Mouse (Mus musculus) hematopoietic stem cell, adult 5-6 weeks (primary cell): Measurements from ENCODE around the gene Eif5b. TPM values are rescaled to one million over a fixed set of nuclear protein-coding genes. Genes with fewer than 3 reads are reported as not detected.
A peak's percentile ranks its signal among the peaks of the same experiment; 100 is the strongest.

Source experiments
- ATAC-seq, 2 experiments: fragments of 125-278 bp in 1 of 2; replicated peaks in 1 of 2; 2 replicates each; pipeline ENCODE4 v1.8.0; 2016 to 2017; ENCODE audit warnings: inconsistent platforms in 2 of 2, mild to moderate bottlenecking in 2 of 2, moderate number of reproducible peaks in 2 of 2, low read depth in 1 of 2, moderate TSS enrichment in 1 of 2; ENCODE audit not compliant: low FRiP score in 2 of 2, poor library complexity in 2 of 2, severe bottlenecking in 2 of 2, insufficient read depth in 1 of 2, low TSS enrichment in 1 of 2
- total RNA-seq: library from RNA; stranded (forward); fragments of 172-1452, 232-1000 nt; gene quantifications from 2 replicates; pipeline ENCODE4 v1.2.3, GENCODE M21; 2017

Gene Eif5b
- total RNA-seq, 1 experiment from 2014 or later = 36.4 TPM

DNA sequence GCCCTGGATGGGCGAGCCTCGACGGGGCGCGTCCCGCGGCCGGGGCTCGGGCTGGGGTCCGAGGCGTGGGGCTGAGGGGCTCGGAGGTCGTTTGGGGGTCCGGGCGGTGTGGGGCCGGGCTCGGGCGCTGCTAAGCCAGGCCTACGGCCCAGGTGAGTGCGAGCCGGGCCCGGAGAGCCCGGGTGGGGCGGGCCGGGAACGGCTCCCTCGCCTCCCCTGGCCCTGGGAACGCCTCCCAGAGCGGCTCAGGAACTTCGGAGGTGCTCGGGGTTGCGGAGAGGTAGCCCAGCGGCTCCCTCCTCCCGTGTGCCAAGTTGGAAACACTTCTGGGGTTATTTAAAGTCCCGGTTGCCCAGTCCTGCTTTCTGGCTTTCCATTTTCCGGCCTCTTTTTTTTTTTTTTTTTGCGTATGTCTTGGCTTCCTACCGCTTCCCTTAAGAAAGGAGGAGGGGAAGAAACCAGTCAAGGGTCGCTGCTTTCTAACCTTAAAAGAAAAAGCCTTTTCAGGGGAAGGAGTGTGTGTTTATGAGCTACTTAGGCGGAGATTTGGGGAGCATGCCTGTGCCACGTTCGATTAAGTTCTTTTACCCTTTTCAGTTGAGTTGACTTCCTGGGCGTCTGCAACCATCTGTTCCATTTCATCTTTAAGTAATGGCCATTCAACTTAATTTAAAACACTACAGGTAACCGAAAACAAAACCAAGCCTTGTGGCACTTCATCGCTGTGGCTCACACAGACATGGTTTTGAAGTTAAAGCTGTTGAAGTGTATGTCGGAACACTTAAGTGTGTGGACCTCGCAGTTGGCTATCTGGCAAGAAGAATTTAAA is 775 bp downstream of the Eif5b start:
- ATAC-seq = no peak

DNA sequence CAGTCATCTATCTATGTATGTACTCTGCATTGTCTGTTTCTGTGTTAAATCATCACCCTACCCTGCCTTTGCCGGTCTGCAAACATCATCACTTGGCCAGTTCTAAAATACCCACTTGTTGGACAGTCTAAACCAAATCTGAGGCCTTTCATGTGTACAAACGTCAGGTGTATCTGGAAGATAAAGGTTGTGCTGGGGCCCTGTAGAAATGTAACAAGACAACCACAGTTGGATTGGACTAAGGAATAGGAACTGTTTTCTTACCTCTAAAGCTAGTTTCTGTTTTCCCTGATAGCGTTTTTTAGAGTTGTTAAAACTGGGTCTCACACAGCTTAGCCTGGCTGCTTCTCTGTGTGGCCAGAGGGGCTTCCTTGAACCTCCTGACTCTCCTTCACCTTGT is 1.7 kb downstream of the Eif5b start:
- no peak for ATAC-seq

DNA sequence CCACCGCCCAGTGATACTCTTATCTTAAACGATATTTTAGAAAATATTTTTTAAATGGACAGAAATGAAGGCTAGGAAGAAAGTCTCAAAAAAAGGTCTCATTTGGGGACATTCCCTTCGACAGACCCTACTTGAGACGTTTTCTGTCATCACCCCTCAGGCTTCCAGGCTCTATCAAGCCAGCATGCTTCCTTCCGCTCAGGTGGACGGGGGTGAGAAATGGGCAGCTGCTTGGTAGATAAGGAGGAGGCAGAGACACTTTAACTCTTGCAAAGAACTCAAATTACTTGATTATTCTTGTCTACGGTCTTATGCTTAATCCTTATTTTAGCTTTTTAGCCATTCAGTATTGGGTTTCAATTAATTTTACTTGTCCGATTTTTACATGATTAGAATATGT is 3.0 kb downstream of the Eif5b start:
- no peak for ATAC-seq

DNA sequence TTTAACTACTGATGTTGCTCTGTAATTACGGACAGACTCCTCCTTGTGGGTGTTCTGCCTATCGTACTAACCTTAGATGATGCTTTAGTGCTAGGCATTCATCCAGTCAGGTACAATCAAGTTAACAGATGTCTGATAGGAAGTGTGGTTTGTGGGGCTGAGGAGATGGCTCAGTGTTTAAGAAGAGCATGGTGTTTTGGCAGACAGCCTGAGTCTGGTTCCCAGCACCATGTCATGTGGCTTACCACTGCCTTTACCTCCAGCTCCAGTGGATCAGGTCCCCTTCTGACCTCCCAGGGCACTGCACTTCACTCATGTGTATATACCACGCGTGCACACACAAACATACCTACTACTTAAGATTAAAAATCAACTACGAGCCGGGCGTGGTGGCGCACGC is 4.1 kb downstream of the Eif5b start:
- no peak for ATAC-seq

DNA sequence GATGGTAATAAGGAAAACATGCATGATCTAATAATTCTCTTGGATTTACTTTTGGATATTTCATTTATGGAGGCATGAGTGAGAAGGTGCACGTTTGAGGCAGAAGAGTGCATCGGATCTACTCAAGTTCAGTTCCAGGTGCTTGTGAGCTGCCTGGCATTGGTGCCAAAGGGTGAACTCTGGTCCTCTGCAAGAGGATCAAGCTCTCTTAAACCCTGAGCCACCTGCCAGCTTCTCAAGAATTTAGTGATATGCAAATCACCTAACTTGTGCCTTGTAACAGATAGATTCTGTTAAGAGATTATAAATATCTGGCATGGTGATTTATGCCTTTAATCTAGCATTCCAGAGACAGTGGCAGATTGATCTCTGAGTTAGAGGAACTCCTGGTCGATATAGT is 5.2 kb downstream of the Eif5b start:
- no peak for ATAC-seq

GRCm38 (mm10) chr1:38006741-38007140 is 8.9 kb downstream of the Eif5b start:
- ATAC-seq = no peak

DNA sequence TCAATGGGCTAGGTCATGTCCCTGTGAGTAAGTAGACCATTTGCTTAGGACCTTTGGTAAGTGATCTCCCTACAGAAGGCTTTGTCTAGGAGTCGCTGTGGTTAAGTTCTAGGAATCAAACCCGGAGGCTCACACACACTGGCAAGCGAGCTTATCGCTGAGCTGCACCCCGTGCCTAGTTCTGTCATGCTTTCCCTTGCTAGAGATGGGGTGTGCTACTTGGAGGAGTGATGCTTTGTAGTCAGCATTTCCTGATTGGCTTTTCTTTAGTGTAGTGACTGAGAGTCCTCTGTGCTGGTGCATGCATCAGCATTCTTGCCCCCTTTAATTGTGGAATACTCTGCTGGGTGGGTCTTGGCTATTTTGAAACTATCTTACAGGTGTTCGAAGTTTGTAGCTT is 13.8 kb downstream of the Eif5b start:
- ATAC-seq = peak in 1 of 2 experiments; percentile 51; a peak in 1 of 4 replicates

GRCm38 (mm10) chr1:38012104-38012503 is 14.3 kb downstream of the Eif5b start:
- ATAC-seq = no peak

DNA sequence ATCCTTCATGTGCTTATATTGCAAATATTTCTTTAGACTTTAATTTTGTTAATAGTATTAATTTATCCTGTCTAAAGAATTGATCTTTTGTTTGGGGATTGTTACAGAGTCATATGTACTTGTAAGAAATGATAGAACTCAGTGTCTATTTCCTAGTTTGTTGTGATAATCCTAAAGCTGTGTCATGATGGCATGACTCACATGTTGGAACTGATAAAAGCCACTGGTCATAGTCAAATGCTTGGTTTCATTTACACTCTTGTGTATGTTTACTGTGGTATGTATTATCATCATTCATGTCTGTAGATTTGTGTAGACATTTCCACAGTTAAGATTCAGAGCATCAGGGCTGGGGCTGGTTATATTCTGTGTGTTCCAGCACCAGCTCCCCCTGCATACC is 14.7 kb downstream of the Eif5b start:
- ATAC-seq = no peak

DNA sequence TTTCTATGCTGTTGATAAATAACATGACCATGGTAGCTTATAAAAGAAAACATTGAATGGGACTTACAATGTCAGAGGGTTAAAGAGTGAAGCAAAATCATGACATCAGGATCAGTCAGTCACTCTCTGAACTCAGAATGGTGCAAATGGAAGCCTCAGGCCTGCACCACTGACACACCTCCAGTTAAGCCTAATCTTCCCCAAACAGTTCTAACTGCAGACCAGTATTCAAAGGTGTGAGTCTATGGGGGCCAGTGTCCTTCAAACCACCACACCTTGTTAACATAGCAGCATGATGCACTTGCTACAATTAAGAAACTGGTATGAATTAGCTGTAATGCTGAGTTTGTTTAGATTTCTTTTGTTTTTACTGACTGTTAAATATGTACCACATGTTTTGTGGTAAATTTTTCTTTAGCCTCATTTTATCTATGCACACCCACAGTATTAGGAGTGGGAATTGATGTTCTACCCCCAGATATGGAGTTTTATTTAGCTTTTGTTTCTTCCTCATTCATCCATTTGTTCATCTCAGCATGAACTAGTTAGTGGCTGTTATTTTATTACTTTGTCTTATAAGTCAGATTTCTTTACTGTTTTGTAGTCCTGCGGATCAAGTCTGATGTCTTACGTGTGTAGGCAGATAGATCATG is 16.9 kb downstream of the Eif5b start:
- ATAC-seq = no peak

DNA sequence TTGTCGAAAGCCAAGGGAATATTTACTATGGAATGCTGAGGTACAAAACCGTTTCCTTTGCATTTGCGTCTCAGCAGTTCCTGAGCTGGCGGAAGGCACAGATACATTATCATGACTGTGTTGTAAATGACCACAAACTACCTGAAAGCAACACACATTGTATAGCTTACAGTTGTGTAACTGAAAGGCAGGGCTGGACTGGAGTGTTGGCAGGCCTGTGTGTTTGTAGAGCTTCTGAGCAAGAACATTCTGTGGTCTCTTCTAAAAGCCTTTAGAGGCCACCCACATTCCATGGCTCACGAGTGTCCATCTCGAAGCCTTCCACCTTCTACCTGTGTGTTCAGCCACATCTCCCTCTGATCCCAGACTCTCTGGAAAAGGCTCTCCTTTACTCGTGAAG is 29.5 kb downstream of the Eif5b start:
- ATAC-seq = no peak

DNA sequence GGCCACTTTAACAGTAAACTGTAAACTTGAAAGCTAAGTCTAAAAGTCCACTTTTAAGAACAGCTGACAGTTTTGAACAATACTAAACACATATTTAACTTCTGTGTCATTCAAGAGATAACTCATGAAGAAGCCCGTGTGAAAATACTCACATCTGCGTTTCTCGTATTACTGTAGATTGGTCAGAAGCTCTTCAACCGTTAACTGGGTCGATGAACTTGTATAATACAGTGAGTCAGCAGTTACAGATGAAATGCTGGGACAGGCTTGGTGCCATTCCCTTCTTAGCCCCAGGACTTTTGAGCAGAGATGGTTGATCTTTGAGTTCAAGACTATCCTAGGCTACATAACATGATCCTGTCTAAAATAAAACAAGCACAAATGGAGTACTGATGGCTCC is 33.6 kb downstream of the Eif5b start:
- no peak for ATAC-seq

- ATAC-seq = no peak
Observed at GRCm38 (mm10) chr1:38035521-38035920, 37.7 kb downstream of the Eif5b start.

- no peak for ATAC-seq
Observed at GRCm38 (mm10) chr1:38037375-38037774, 39.6 kb downstream of the Eif5b start.

DNA sequence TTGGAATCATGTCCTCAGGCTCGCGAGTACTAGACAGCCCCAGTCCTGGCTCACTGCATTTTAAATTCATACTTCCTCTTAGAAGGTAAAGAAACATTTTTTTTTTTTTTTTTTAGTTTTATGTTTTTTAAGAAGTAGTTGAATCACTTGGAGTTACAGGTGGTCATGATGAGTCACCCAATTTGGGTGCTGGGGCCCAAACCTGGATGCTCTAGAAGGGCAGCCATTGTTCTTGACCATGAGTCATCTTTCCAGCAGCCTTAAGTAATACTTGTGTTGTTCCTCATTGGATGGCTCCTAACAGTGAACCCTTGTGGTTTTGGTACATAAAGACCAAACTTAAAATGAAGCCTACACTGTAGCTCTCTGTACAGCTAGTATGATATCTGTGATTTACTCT is 41.1 kb downstream of the Eif5b start:
- ATAC-seq = no peak

GRCm38 (mm10) chr1:38048121-38048520 is 50.3 kb downstream of the Eif5b start:
- no peak for ATAC-seq

- ATAC-seq = peak; percentile 84 to 88; a peak in 3 of 4 replicates
Observed at GRCm38 (mm10) chr1:38049562-38049961, 51.8 kb downstream of the Eif5b start.

- no peak for ATAC-seq
Observed at GRCm38 (mm10) chr1:38055176-38055575, 57.4 kb downstream of the Eif5b start.

GRCm38 (mm10) chr1:38058417-38058816 is 60.6 kb downstream of the Eif5b start:
- no peak for ATAC-seq
